Mouse (Mus musculus) neural tube, embryonic 13.5 days (tissue): ENCODE data around the gene Olfr368. TPM values are rescaled to one million over a fixed set of nuclear protein-coding genes. Genes with fewer than 3 reads are reported as not detected.

ENCODE experiments used
- ATAC-seq: fragments of 200-750 bp; cut with Nextera tagmentation; 2 replicates; pipeline ENCODE4 v1.8.0; 2017; ENCODE audit warnings: low read depth, mild to moderate bottlenecking, moderate TSS enrichment, moderate library complexity
- H3K27ac ChIP-seq: fragments of 300-500 bp; sonication (generic); replicated peaks from 2 replicates; pipeline ENCODE4 v1.5.1; 2015; ENCODE audit warnings: moderate library complexity, mild to moderate bottlenecking, inconsistent platforms
- H3K27me3 ChIP-seq: fragments of 300-500 bp; sonication (generic); 2 replicates; pipeline ENCODE4 v1.6.1; 2015; ENCODE audit warnings: mild to moderate bottlenecking, inconsistent platforms
- H3K36me3 ChIP-seq: fragments of 300-500 bp; sonication (generic); 2 replicates; pipeline ENCODE4 v1.6.1; 2015; ENCODE audit warnings: mild to moderate bottlenecking, inconsistent platforms
- H3K4me1 ChIP-seq: fragments of 300-500 bp; sonication (generic); replicated peaks from 2 replicates; pipeline ENCODE4 v1.6.1; 2015; ENCODE audit warnings: inconsistent platforms
- H3K4me2 ChIP-seq: fragments of 300-500 bp; sonication (generic); 2 replicates; pipeline ENCODE4 v1.6.1; 2015; ENCODE audit warnings: inconsistent platforms, mild to moderate bottlenecking, moderate library complexity
- H3K4me3 ChIP-seq: fragments of 300-500 bp; sonication (generic); 2 replicates; pipeline ENCODE4 v1.5.1; 2015; ENCODE audit warnings: mild to moderate bottlenecking, inconsistent platforms
- H3K9ac ChIP-seq: fragments of 300-500 bp; sonication (generic); 2 replicates; pipeline ENCODE4 v1.6.1; 2015; ENCODE audit warnings: moderate library complexity, mild to moderate bottlenecking, inconsistent platforms
- H3K9me3 ChIP-seq: fragments of 300-500 bp; sonication (generic); 2 replicates; pipeline ENCODE4 v1.6.1; 2016; ENCODE audit warnings: inconsistent platforms
- WGBS: fragments of 180-500 bp; shearing (Covaris S2); methylation state at CpG from one replicate; pipeline ENCODE4 v1.1.7; 2015; 5-methylcytosine and 5-hydroxymethylcytosine counted together
- polyA plus RNA-seq: library from polyadenylated mRNA; unstranded; fragments of >200 nt; fragmentation: Nextera tagmentation; extraction: Ambion mirVana; gene quantifications from 2 replicates; pipeline ENCODE4 v1.2.1, GENCODE M21; 2015

Olfr368 gene
- not detected in 2 replicates for polyA plus RNA-seq

DNA sequence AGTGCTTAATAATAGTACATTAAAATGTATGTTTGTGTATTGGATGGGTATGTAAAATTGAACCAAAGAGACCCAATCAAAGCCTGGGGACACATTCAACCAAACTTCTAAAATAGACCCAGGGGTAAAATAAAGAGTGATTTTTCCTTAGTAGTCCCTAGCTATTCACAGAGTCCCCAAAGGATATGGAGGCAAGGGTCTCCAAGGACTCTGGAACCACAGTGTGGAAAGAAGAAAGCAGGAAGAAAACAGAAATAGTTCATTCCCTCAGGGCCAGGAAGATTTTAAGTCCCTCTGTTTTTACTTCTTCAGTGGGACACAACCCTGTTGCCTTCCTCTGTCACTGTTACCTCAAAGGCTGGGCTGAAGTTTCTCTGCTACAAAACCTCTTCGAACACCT is at the start of gene Olfr368:
Olfr368 (plus strand) TSS at position 301 of the 400 bp plus-strand sequence.
- no peak within 1 kb of the TSS for H3K27ac ChIP-seq
- 91% methylated on average over 1 of the region's 1 CpGs for WGBS

DNA sequence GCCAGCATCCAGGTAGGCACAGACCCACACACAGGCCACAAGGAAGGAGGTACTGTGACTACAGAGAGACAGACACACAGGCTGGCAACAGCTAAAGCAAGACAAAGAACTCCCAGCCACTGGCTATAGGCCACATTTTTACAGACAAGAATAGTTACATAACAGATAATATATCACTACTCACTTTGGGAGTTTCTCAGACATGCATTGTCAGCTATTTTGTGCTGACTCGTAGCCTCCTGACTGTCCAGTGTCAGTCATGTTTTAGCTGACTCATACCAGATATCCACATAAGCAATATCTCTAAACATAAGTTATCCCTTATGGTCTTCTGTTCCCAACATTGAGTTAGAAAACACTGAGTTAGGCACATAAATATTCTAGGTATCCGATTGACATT is 7.0 kb downstream of the Olfr368 start:
- Histone ChIP-seq H3K9ac (no peak overlapping the region), H3K4me1 (no peaks in the 10 kb centered on the region), H3K27ac (no peak overlapping the region), H3K9me3 (no peaks in the 10 kb centered on the region), H3K4me2 (no peak overlapping the region), H3K4me3 (no peak overlapping the region), H3K27me3 (no peaks in the 10 kb centered on the region), H3K36me3 (no peaks in the 10 kb centered on the region)
- no peak for ATAC-seq
- 88% methylated on average over 2 of the region's 2 CpGs for WGBS

More for the DNA sequence above, at the start of gene Olfr368:
- Histone ChIP-seq H3K36me3 (no peaks in the 10 kb centered on the region), H3K9me3 (no peaks in the 10 kb centered on the region), H3K4me1 (no peaks in the 10 kb centered on the region), H3K27me3 (no peaks in the 10 kb centered on the region), H3K9ac (no peak within 1 kb of the TSS), H3K4me2 (no peak within 1 kb of the TSS), H3K4me3 (no peak within 1 kb of the TSS)
- no peak for ATAC-seq

DNA sequence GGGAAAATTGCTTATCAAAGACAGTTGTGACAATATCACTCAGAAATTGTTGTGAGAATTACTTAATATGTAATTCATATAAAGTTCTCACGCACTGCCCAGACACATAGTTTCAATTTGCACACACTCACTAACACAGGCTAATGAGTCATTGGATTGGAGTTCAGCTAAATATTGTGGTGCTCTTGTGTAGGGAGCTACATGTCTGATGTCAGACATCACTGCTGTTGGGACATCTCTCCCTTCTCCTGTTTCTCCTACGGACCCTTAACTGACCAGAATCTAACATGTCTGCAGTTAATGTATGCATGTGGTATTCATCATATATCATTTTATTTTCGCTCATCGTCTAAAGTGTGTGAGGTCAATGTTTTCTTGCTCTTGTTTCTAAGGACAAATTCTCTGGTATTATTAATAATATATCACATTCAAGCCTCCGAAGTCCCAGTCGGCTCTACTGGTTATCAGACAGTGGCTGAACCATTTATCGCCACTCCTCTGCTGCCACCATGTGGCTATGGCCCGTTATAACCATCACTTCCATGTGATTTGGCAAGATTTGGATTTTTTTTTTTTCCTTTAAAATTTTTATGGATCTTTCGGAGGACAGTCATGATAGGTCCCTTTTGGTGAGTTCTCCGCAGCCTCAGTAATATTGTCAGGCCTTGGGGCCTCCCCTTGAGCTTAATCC is 12.3 kb downstream of the Olfr368 start:
- H3K36me3 ChIP-seq, result no peaks in the 10 kb centered on the region
- H3K4me2 ChIP-seq, result no peak overlapping the region
- H3K4me3 ChIP-seq, result no peak overlapping the region
- no peaks in the 10 kb centered on the region for H3K4me1 ChIP-seq
- H3K9ac ChIP-seq, result no peak overlapping the region
- no peaks in the 10 kb centered on the region for H3K9me3 ChIP-seq
- no peaks in the 10 kb centered on the region for H3K27me3 ChIP-seq
- WGBS, result 68% methylated on average over 10 of the region's 10 CpGs
- ATAC-seq, result no peak
- H3K27ac ChIP-seq, result no peak overlapping the region

DNA sequence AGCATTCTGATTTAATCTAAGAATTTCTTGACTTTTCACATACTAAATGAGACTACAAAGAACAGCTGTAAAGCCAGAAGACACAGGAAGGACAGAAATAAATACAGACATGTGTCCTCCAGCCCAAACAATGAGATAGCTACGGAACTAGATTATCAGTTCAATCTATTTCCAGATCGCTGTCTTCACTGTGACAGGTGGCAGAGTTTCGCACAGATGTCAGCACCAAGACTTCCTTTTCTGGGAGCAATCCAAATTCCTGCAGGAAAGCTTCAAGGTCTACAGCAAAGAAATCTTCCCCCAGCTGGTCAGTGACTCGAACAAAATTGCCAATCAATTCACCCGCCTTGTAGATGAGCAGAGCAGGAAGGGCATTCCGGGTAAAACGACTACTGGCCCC is 25.4 kb downstream of the Olfr368 start:
- Histone ChIP-seq H3K4me1 (no peaks in the 10 kb centered on the region; the same call in 1 of the 2 replicates), H3K4me3 (no peak overlapping the region), H3K36me3 (peaks cover 70% of the 10 kb centered on the region), H3K4me2 (no peak overlapping the region), H3K27ac (no peak overlapping the region), H3K9me3 (no peaks in the 10 kb centered on the region), H3K27me3 (no peaks in the 10 kb centered on the region), H3K9ac (no peak overlapping the region)
- no peak for ATAC-seq
- 92% methylated on average over 7 of the region's 7 CpGs for WGBS

DNA sequence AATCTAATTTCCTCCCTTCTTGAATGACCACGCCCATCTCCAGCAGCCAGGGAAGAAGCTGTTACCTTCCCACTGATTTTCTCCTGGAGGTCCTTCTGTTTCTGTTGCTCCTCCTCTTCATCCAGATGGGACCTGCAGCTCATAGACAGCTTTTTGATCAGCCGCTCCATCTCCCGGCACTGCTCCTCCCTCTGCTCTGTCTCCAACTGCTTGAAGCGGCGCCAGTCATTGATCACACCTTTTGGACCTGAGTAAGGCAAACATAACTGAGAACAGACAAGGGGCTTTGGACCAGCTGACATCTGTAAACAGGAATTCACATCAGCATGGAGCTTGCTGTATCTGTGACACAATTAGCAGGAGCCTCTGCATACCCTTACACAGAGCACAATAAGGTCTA is 29.3 kb downstream of the Olfr368 start:
- Histone ChIP-seq H3K9ac (no peak overlapping the region), H3K27me3 (no peaks in the 10 kb centered on the region), H3K9me3 (no peaks in the 10 kb centered on the region), H3K4me3 (no peak overlapping the region), H3K4me1 (peaks cover 21% of the 10 kb centered on the region), H3K36me3 (peaks cover 63% of the 10 kb centered on the region), H3K4me2 (no peak overlapping the region), H3K27ac (no peak overlapping the region)
- 94% methylated on average over 5 of the region's 5 CpGs for WGBS
- ATAC-seq, result no peak

DNA sequence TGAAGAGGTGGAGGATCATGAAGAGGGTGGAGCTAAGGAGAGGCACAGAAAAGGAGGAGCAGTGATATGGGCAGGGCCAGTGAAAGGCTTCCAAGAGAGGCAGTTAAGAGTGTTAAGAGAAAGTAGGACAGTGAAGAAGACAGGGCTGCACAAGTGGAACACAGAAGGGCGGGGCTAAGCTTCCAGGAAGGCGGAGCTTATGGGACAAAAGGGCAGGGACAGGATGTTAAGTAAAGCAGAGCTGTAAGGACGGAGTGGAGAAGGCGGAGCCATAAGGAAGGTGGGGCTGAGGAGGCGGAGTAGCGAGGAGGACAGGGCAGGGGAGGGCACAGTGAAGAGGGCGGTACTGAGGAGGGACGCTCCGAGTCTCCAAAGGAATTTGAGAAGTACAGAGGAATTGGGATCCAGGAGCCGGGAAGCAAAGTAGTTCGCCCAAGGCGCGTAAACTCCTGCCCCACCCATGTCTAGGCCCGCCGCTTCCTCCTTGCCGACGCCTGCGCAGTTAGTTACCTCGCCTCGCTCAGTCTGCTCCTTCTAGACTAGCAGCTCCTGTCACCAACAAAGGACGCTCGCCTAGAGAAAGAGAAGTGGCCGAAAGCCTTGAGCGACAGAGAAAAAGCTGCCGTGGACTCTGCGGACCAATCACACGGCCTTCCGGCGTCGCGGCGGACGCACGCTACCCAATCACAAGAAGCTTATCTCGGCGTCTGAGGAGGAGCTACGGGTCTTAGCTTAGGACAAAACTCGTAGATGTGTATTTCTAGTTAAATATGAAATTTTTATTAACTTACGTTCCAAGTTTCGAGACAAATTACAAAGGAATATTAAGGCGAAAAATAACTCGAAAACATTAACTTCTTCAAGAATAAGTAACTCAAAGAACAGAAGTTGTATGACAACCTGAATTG is 32.6 kb downstream of the Olfr368 start, which contains the start of gene Pdcl:
Pdcl (minus strand) TSS at position 700 of the 908 bp plus-strand sequence.
- peak within 1 kb of the TSS; percentile 94 for H3K27ac ChIP-seq

DNA sequence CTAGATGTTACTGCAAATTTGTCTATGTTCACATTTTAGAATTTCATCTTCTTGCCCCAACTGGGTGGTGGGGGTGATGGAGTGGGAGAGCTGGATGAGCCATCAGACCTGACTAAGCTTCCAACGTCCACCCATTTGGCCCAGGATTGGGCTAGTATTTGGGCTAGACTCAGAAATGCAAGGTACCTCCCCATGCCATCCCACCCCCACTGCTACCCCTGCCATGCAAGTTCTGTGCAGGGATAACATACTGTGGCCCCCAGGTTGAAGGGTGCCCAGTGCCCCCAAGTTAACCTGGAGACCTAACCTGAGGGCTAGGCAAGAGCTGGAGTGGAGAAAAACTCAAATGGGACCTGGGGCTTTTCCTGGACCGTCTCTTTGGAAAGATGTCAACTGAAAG is 33.6 kb downstream of the Olfr368 start:
- Histone ChIP-seq H3K4me1 (peaks cover 21% of the 10 kb centered on the region), H3K9ac (no peak overlapping the region), H3K27me3 (no peaks in the 10 kb centered on the region), H3K27ac (no peak overlapping the region), H3K4me3 (no peak overlapping the region), H3K9me3 (no peaks in the 10 kb centered on the region), H3K36me3 (peaks cover 23% of the 10 kb centered on the region), H3K4me2 (peak overlapping the region; percentile 67; the same call in 1 of the 2 replicates)
- ATAC-seq, result no peak
- 92% methylated on average over 2 of the region's 2 CpGs for WGBS

More for the DNA sequence above, 32.6 kb downstream of the Olfr368 start, which contains the start of gene Pdcl:
- ATAC-seq, result peak; percentile 98
- Histone ChIP-seq H3K27me3 (no peaks in the 10 kb centered on the region), H3K4me2 (peak within 1 kb of the TSS; percentile 67), H3K4me1 (peaks cover 21% of the 10 kb centered on the region), H3K9me3 (no peaks in the 10 kb centered on the region), H3K9ac (peak within 1 kb of the TSS; percentile 79), H3K4me3 (peak within 1 kb of the TSS; percentile 70), H3K36me3 (peaks cover 33% of the 10 kb centered on the region)
- under 1% methylated on average over 42 of the region's 42 CpGs for WGBS

DNA sequence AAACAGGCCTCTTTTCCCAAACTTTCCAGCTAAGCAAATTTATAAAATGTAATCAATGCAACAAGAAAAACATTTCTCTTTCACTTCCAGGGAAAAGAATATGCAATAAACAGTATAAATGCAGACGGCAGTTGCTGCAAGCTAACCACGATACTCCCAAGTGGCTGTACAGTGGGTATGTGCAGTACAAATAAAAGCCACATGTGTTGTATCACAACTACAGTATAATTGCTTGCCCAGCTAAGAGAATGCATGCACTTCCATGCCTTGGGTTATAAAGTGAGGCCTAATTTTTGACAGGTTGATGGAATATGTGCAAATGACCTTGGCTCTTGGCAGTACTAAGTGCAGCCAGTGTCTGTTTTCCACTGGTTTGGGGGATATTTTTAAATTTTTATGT is 44.3 kb downstream of the Olfr368 start:
- Histone ChIP-seq H3K27me3 (no peaks in the 10 kb centered on the region), H3K4me2 (no peak overlapping the region), H3K27ac (no peak overlapping the region), H3K9ac (no peak overlapping the region), H3K4me1 (no peaks in the 10 kb centered on the region), H3K36me3 (peaks cover 23% of the 10 kb centered on the region; the same call in 1 of the 2 replicates), H3K9me3 (no peaks in the 10 kb centered on the region), H3K4me3 (no peak overlapping the region)
- ATAC-seq, result no peak
- 91% methylated on average over 2 of the region's 2 CpGs for WGBS

DNA sequence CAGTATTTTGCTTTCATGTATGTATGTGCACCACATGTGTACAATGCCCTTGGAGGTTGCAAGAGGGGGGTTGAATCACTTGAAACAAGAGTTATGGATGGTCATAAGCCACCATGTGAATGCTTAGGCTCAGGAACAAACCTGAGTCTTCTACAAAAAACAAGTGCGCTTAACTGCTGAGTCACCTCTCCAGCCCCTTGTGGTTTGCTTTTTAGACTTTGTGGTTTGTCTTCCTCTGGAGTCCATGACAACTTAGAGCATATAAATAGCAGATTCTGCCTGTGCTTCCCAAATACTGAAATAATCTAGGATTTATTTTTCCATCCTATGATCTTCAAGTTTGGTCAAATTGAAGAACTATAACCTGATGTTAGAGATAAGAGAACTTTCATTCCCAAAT is 49.7 kb downstream of the Olfr368 start:
- Histone ChIP-seq H3K27ac (no peak overlapping the region), H3K4me2 (no peak overlapping the region), H3K4me3 (no peak overlapping the region), H3K27me3 (no peaks in the 10 kb centered on the region), H3K9ac (no peak overlapping the region), H3K9me3 (no peaks in the 10 kb centered on the region), H3K4me1 (no peaks in the 10 kb centered on the region), H3K36me3 (peaks cover 46% of the 10 kb centered on the region)
- ATAC-seq, result no peak
- 100% methylated on average over 1 of the region's 1 CpGs for WGBS

DNA sequence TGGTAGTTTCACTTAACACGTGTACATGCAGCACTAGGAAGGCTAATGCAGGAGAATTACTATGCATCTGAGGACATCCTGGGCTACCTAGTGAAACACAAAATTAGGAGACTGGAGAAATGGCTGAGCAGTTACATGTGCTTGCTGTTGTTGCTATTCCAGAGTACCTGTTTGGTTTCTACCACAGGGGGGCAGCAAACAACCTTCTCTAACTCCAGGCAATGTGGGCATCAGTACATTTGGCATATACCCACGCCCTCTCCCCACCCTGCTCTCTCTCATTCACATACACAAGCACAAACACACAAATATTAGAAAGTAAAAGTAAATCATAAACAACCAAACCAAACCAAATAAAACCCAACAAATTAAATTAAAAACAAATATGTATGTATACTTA is 53.9 kb downstream of the Olfr368 start:
- H3K9ac ChIP-seq, result no peak overlapping the region
- H3K27me3 ChIP-seq, result no peaks in the 10 kb centered on the region
- no peaks in the 10 kb centered on the region for H3K9me3 ChIP-seq
- H3K4me2 ChIP-seq, result no peak overlapping the region
- 60% methylated on average over 2 of the region's 2 CpGs for WGBS
- H3K36me3 ChIP-seq, result peaks cover 64% of the 10 kb centered on the region
- no peak overlapping the region for H3K27ac ChIP-seq
- no peak overlapping the region for H3K4me3 ChIP-seq
- no peak for ATAC-seq
- no peaks in the 10 kb centered on the region for H3K4me1 ChIP-seq
